Mouse (Mus musculus) large intestine, adult 2 months (tissue): ENCODE data around the gene Dcdc2a. TPM values are rescaled to one million over a fixed set of nuclear protein-coding genes. Genes with fewer than 3 reads are reported as not detected.

Experiments
- DNase-seq: peaks from one replicate; pipeline ENCODE4 v3.0.0-alpha.2; 2012; ENCODE audit warnings: low read depth, low spot score
- WGBS: fragments of 180-500 bp; shearing (Covaris S2); methylation state at CpG from one replicate; pipeline ENCODE4 v1.1.7; 2018; 5-methylcytosine and 5-hydroxymethylcytosine counted together
- polyA plus RNA-seq: library from polyadenylated mRNA; depleted of rRNA; stranded (reverse); fragments of >200 nt; gene quantifications from 2 replicates; pipeline ENCODE4 v1.2.3, GENCODE M21; 2012; rRNA removed

Gene Dcdc2a
- polyA plus RNA-seq = 0.02 TPM in 1 of 2 replicates, not detected in the other

DNA sequence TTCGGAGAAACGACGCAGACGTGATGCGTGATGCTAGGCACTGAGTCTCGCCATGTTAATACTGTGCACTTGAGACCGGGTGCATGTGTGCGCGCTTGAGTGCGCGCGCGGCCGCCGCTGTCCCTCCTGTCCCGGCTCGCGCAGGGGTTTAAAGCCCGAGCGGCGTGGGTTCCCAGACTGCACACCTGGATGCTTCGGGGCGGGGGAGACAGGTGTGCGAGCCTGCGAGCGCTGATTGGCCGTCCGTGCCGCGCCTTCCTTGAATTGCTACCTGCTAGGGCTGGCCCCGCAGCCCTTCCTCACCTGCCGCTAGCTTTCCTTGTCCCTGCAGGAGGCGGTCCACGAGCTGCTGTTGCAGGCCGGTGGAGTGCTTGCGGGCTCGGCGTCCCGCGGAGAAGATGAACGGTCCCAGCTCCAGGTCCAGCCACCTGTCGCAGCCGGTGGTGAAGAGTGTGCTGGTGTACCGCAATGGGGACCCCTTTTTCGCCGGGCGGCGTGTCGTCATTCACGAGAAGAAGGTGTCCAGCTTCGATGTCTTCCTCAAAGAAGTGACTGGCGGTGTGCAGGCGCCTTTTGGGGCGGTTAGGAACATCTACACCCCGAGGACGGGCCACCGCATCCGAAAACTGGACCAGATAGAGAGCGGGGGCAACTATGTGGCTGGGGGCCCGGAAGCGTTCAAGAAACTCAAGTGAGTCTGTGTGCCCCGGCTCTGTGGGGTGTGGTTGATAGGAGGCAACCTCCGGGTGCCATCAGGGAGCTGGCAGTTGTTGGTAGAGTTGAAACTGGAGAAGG lies at the start of gene Dcdc2a:
Gene Dcdc2a (plus strand): TSS at position 132 of the 795 bp plus-strand sequence.
- WGBS = 5% methylated on average over 63 of the region's 63 CpGs
- no peak for DNase-seq

- DNase-seq = no peak
- WGBS = 63% methylated on average over 8 of the region's 8 CpGs
Measured at GRCm38 (mm10) chr13:25007115-25007514, 48.7 kb upstream of the Dcdc2a start.

GRCm38 (mm10) chr13:25018316-25018715 lies 37.5 kb upstream of the Dcdc2a start:
- no peak for DNase-seq
- WGBS = 64% methylated on average over 9 of the region's 9 CpGs

GRCm38 (mm10) chr13:25019793-25020539 lies 35.8 kb upstream of the Dcdc2a start, which contains the start of gene Mrs2:
TSS of gene Mrs2 (minus strand) at chr13:25020379.
- DNase-seq = no peak
- WGBS = under 1% methylated on average over 84 of the region's 84 CpGs

- no peak for DNase-seq
- 17% methylated on average over 4 of the region's 4 CpGs for WGBS
Measured at GRCm38 (mm10) chr13:25020540-25020892, 35.3 kb upstream of the Dcdc2a start.

DNA sequence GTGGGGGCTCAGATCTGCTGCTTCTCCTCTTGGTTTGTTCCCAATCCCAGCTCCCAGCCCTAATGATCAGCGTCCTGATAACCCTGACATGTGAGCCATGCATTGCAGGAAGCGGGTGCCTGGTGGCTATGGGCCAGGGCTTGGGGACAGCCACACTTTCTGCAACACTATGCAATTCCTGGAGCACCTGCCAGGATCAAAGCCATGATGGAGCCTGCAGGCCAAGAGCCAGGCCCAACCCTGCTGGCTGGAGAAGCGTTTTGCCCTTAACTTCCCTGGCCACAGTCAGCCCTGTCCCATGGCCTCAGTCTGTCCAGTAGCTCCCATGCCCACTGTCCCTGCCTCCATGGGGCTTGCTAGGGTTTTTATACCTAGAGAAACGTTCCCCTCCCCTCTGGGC lies 33.4 kb upstream of the Dcdc2a start:
- 33% methylated on average over 4 of the region's 4 CpGs for WGBS

GRCm38 (mm10) chr13:25023129-25023528 lies 32.7 kb upstream of the Dcdc2a start:
- no peak for DNase-seq
- 51% methylated on average over 3 of the region's 3 CpGs for WGBS

More for the DNA sequence above, 33.4 kb upstream of the Dcdc2a start:
- no peak for DNase-seq

DNA sequence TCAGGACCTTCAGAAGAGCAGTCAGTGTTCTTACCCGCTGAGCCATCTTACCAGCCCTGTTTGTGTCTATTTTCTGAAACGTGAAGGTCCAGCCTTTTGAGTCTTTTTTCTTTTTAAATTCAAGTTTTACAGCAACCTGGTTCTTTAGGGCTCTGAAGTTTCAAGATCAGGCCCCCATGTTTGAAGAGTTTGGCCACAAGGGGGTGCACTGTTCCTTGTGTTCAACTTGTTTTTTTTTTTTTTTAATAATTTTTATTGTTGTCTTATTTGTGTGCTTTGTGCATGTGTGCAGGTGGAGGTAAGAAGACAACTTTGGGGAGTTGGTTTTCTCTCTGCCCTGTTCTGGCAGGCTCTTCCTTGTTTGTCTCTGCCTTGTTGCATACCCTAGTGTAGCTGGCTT lies 31.1 kb upstream of the Dcdc2a start:
- DNase-seq = no peak
- 30% methylated on average over 2 of the region's 2 CpGs for WGBS

- DNase-seq = no peak
- 63% methylated on average over 6 of the region's 6 CpGs for WGBS
Measured at GRCm38 (mm10) chr13:25026409-25027113, 29.2 kb upstream of the Dcdc2a start.

DNA sequence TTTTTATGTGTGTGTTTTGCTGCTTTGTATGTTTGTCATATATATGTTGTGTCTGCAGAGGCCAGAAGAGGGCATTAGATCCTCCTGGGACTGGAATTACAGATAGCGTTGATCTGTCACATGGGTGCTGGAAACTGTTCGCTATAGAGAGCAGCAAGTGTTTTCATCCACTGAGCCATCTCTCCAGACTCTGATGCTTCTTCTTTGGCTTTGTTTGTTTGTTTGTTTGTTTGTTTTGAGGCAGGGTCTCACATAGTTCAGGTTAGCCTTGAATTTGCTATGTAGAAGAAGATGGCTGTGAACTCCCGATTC lies 28.7 kb upstream of the Dcdc2a start:
- no peak for DNase-seq
- 43% methylated on average over 3 of the region's 3 CpGs for WGBS

GRCm38 (mm10) chr13:25039488-25039887 lies 16.3 kb upstream of the Dcdc2a start:
- 81% methylated on average over 2 of the region's 2 CpGs for WGBS
- no peak for DNase-seq

DNA sequence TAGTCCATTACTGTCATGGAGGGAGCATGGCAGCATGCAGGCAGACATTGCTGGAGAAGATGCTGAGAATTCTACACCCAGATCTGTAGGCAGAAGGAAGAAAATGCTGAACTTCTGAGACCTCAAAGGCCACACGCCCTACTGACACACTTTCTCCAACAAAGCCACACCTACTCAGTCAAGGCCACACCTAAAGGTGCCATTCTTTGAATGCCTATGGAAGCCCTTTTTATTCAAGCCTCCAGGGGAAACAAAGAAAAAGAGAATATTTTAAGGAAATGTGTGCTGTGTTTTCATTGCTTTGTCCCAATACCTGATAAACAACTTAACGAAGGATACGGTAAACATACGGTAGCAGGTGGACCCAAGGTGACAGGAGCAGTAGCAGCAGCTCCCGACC lies 3.1 kb upstream of the Dcdc2a start:
- WGBS = 83% methylated on average over 5 of the region's 5 CpGs
- no peak for DNase-seq

- WGBS = 2% methylated on average over 35 of the region's 35 CpGs
- DNase-seq = no peak
Measured at GRCm38 (mm10) chr13:25055111-25055554, 671 bp upstream of the Dcdc2a start.

GRCm38 (mm10) chr13:25066659-25067058 lies 10.9 kb downstream of the Dcdc2a start:
- 97% methylated on average over 2 of the region's 2 CpGs for WGBS
- DNase-seq = no peak

- DNase-seq = no peak
- WGBS = 67% methylated on average over 4 of the region's 4 CpGs
Measured at GRCm38 (mm10) chr13:25067183-25067582, 11.4 kb downstream of the Dcdc2a start.

GRCm38 (mm10) chr13:25069765-25070164 lies 14.0 kb downstream of the Dcdc2a start:
- WGBS = 74% methylated on average over 4 of the region's 4 CpGs
- no peak for DNase-seq

DNA sequence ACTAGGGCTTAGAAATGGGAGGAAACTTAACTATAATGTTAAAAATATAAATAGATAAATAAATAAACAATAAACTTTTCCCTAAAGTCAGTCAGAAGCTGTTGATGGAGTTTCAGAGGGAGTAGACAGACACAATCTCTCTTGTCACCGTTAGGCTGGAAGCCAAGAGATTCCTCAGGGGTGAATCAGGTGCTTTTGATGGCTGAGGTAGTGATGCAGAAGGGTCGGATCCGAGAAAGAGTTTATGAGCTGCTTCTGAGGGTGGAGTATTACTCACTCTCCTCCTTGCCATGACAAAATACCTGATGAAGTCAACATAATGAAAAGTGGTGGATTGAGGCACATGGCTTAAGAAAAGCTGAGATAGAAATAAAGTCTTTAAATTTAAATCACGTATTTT lies 15.0 kb downstream of the Dcdc2a start:
- 62% methylated on average over 4 of the region's 4 CpGs for WGBS
- DNase-seq = no peak

DNA sequence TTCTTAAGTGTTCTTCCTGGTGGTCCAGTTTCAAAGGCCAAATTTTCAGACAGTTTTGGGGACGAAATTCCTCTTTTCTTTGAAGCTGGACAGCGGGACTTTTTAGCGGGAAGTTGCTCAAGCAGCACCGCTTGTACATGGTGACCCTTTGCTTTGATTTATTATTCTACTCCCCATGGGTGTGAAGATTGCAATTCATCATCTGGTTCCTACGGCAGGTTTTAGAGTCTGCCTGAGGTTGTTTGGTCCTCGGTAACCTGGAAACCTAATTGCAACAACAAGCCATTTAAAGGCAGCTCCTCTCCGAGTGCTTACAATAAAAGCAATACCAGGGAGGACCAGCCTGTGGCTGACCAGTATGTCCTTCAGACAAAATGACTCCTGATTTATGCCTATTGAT lies 21.5 kb downstream of the Dcdc2a start:
- WGBS = 12% methylated on average over 7 of the region's 7 CpGs
- no peak for DNase-seq

- no peak for DNase-seq
- WGBS = 15% methylated on average over 15 of the region's 15 CpGs
Measured at GRCm38 (mm10) chr13:25083144-25083572, 27.4 kb downstream of the Dcdc2a start.

DNA sequence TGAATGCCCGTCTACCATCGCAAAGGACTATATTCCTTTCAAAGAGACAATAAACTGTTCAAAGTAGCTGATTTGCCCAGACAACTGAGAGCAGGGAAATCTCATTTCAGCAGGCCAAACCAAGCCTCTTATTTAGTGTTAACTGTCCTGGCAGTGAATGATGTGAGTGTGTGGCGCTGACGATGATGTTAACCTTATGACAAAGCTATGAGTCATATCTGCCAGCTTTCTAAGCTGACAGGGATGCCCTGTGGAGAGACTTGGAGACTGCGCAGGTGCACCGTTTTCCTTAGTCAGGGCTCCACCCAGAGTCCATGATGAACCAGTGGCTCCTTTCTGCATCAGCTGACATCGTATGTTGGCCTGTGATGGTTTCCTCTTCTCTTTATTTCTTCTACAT lies 29.3 kb downstream of the Dcdc2a start:
- WGBS = 75% methylated on average over 7 of the region's 7 CpGs
- no peak for DNase-seq
